Mouse (Mus musculus) liver, adult (tissue): Measurements from ENCODE around the gene C2cd5.
A peak's percentile ranks its signal among the peaks of the same experiment; 100 is the strongest.

Experiments
- GATA4 ChIP-seq: IDR thresholded peaks from 2 replicates; pipeline ENCODE4 v1.6.1; 2014; ENCODE audit warnings: mild to moderate bottlenecking, low read length; ENCODE audit not compliant: insufficient replicate concordance

Gene C2cd5

DNA sequence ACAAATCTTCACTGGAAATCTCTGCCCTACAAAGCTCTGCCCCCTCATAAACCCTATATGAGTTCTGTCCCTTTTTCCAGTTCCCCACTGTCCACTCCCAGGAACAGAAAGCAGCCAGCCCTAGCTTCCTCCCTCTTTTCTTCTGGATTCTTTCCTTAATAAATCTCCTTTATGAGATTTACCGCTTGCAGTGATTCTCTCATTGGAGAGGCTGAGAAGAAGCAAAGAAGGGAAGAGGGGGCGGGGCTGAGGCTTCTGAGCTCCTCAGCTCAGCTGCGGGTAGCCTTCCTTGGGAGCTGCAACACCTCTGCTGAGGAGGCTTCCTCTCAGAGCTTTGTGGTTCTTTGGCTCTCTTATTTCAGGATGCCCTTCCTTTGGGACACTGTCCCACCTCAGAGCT lies 30.0 kb upstream of the C2cd5 start:
- TF ChIP-seq GATA4, result no peak

GRCm38 (mm10) chr6:143129466-143129865 lies 29.5 kb upstream of the C2cd5 start:
- no peak for TF ChIP-seq GATA4

DNA sequence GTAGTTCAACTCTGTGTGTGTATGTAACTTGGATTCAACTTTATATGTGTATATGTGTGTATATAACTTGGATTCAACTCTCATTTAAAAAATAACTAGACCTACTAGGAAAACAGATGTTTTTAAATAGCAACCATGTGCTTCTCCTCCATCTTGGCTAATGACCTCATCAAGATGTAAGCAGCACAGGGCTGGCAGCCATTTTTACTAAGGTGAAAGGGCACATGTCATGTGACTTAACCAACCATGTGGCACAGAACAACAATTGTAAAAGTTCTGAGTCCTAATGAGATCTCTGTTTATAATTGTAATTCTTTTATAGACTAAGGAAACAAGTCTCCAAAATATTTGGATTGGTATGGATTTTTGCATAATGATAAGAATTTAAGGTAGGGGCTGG lies 25.8 kb upstream of the C2cd5 start:
- TF ChIP-seq GATA4, result no peak

GRCm38 (mm10) chr6:143119325-143119724 lies 19.4 kb upstream of the C2cd5 start:
- TF ChIP-seq GATA4, result no peak

DNA sequence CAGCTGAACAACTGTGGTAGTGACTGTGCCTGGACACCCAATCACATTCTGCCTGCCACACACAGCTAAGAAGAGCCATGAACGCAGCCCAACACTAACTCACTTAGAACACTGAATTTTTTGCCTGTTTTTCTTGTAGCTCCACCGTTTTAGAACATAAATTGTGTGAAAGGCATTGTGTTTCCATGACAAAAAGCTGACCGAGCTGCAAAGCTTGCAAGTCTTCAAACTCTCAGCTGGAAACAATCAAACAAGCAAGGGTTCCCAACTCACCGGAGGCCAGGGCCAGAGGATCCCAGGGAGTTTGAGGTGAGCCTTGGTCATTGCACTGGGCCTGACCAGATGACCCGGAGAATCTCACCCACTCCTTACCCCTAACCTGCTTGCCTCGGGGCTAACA lies 16.8 kb upstream of the C2cd5 start:
- no peak for TF ChIP-seq GATA4

GRCm38 (mm10) chr6:143115505-143115904 lies 15.6 kb upstream of the C2cd5 start:
- no peak for TF ChIP-seq GATA4

DNA sequence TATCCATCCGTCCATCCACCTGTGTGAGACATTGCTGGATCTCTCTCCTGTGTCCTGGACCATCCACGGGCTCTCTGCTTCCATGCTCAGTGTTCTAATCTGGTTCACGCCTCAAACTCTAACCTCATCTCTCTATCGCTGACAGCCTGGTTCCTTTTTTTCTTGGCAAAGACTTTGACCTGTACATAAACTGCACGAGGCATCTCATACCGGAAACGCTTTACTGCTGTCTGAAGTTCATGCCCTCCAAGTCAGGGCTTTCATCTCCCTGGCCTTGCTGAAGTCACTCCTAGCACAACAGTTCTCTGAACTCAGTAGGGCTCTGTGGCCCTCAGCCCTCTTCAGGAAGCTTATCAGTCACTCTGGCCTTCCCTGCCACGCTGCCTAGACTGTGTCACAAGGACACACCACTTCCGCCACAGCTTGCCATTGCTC lies 15.1 kb upstream of the C2cd5 start:
- TF ChIP-seq GATA4, result peak; percentile 83; the same call in 1 of the 2 replicates

DNA sequence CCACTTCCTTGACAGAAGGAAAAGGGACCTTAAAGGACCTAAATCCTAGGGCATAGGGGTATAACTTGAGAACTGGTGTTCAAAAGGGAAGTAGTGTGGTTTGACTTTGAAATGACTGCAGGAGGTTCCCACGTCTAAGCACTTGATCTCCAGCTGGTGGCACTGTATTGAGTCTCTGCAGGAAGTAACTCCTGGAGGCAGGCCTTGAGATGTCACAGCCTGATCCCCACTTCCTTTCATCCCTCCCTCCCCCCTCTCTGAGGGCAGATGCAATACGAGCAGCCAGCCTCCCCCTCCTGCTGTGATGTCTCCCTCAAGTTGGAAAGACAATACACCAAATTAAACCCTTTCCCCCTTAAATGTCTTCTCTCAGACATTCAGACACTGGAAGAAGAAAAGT lies 14.6 kb upstream of the C2cd5 start:
- TF ChIP-seq GATA4, result no peak

- no peak for TF ChIP-seq GATA4
Observed at GRCm38 (mm10) chr6:143110371-143110770, 10.4 kb upstream of the C2cd5 start.

DNA sequence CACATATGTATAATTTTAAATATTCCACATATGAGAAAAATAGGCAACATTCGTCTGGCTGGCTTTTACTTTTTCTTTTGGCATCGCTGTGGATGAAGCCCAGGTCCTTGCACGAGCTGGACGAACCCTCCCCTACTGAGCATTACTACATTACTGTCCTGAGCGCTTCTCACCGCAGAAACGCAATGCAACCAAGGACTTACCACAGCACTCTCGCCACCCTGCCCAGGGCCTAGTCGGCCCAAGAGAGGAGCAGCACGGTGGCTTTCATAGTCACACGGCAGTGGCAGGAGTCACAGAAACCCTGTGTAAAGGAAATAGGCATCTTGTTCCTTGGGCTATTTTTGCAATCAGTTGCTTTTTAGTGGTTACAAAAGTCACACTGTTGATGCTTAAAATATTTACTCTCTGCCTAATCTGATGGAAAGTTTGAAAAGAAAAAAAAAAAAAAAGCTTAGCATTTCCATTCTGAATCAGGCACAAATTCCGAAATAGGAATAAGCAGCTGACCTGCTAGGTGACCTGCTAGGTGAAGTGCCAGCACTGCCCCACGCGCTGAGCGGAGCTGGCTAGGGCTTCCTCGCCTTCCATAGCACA lies 9.8 kb upstream of the C2cd5 start:
- no peak for TF ChIP-seq GATA4

DNA sequence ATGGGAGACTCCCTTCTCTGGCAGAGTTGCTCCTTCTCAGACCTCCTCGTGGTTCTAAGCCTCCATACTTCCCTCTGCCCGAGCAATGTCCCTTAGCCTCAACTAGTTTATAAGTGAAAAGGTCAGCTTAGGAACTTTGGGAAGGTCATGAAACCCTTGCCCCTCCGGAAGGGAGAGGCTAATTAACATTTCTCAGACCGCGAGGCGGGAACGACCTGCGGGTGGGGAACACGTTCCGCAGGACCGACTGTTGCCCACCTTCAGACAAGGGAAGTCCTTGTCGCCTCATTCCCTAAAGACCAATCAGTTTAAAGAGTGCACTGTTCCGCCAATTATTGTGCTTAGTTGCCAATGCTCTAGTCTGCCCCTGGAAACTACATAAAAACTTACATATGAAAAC lies 8.1 kb upstream of the C2cd5 start:
- no peak for TF ChIP-seq GATA4

DNA sequence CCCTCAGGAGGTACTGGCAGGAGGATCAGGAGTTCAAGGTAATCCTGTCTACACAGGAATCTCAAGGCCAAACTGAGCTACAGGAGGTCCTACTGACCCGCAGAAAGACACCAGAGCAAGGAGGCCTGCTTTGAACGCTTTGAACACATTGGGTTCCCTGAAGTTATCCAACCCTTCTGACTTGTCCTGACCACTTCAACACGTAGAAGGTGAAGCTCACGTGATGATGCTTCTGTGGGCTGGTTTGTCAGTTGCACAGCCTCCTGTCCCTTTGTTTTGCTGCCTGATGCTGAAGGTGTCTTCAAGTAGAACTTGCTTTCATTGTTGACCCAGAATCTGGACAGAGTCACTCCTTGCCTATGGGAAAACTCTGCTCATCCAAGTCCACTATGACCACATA lies 7.7 kb upstream of the C2cd5 start:
- TF ChIP-seq GATA4, result no peak

DNA sequence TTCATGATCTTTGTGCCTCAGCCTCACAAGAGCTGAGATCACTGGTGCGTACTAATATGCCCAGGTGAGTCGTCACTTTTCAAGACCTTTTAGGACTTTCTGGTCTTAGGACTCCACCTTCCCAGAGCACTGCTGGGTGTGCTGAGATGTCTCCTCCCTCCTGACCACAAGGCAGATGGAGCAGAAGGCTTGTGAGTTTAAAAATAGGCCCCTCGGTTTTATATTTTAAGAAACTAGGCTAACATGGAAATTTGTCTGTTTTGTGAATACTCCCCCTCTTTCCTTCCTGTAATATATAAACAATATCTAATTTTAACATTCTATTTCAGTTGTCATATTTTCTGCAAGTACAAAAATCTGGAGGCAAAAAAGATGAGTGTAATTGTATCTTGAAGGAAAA lies 5.8 kb upstream of the C2cd5 start:
- TF ChIP-seq GATA4, result no peak

DNA sequence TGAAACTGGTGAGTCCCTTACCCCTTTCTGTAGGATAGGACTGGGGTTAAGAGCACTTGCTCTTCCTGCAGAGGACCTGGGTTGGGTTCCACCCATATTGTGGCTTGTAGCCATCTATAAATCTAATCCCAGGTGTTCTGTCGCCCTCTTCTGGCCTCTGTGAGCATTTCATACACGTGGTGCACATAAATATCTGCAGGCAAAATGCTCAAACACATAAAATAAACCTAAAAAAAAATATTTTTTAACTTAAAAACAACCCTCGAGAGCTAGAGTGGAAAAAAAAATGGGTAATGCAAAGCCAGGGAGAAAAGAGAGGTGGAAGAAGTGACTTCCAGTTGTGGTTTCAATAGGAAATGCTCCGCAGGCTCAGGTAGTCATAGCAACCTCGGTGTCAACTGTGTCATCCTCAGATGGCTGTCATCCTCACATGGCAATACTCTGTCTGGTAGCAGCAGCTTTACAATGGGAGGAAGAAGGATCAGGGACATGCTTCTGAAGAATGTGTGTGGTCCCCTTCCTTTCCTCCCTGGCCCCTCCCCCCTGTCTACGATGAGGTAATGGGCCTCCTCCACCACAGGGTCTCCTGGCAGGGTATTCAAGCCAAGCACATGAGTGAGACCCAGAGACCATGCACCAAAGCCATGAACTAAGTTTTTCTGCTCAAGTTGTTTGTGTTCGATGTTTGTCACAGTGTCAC lies 4.2 kb upstream of the C2cd5 start:
- no peak for TF ChIP-seq GATA4

- no peak for TF ChIP-seq GATA4
Observed at GRCm38 (mm10) chr6:143100478-143101115, 656 bp upstream of the C2cd5 start.

GRCm38 (mm10) chr6:143099281-143099680 lies 660 bp downstream of the C2cd5 start:
- TF ChIP-seq GATA4, result no peak
